Mouse (Mus musculus): ENCODE data around the gene Ehbp1. TPM values are rescaled to one million over a fixed set of nuclear protein-coding genes. Genes with fewer than 3 reads are reported as not detected.
A peak's percentile ranks its signal among the peaks of the same experiment; 100 is the strongest.

Ehbp1 gene
- polyA plus RNA-seq, 1 experiment from 2014 or later: 3.9 TPM

- peaks cover 4% of the 10 kb centered on the region; the same call in 1 of the 2 replicates for H3K4me1 ChIP-seq (replicated peaks; ENCODE audit: insufficient read depth, low read length)
- H3K4me3 ChIP-seq (replicated peaks; ENCODE audit: low read depth, low read length): no peak overlapping the region; the same call in 1 of the 2 replicates
- no peak overlapping the region for H3K27ac ChIP-seq
- no peak overlapping the region for H3K9ac ChIP-seq (ENCODE audit: low read depth, low read length)
- H3K36me3 ChIP-seq (ENCODE audit: insufficient read depth, low read length): no peaks in the 10 kb centered on the region
- DNase-seq (ENCODE audit: low spot score): no peak
- no peak overlapping the region for H3K4me2 ChIP-seq (ENCODE audit: low read length)
- ATAC-seq (replicated peaks; ENCODE audit: low FRiP score, low read depth): no peak
- WGBS: 13% methylated on average over 10 of the region's 10 CpGs
- no peak for TF ChIP-seq CTCF (IDR thresholded peaks at IDR 0.05; ENCODE audit: low read depth)
- H3K27me3 ChIP-seq (ENCODE audit: insufficient read depth, low read length): peaks cover 41% of the 10 kb centered on the region
- no peaks in the 10 kb centered on the region for H3K9me3 ChIP-seq (replicated peaks; ENCODE audit: low read length)
Measured at GRCm38 (mm10) chr11:22008129-22008596, 333.9 kb downstream of the Ehbp1 start.

- H3K36me3 ChIP-seq (ENCODE audit: insufficient read depth, low read length): no peaks in the 10 kb centered on the region
- peaks cover 41% of the 10 kb centered on the region for H3K27me3 ChIP-seq (ENCODE audit: insufficient read depth, low read length)
- H3K4me3 ChIP-seq (replicated peaks; ENCODE audit: low read depth, low read length): no peak overlapping the region; the same call in 1 of the 2 replicates
- DNase-seq (ENCODE audit: low spot score) (no peak), ATAC-seq (replicated peaks; ENCODE audit: low FRiP score, low read depth) (no peak)
- TF ChIP-seq CTCF (IDR thresholded peaks at IDR 0.05; ENCODE audit: low read depth): no peak
- no peak overlapping the region for H3K9ac ChIP-seq (ENCODE audit: low read depth, low read length)
- 10% methylated on average over 6 of the region's 6 CpGs for WGBS
- H3K4me1 ChIP-seq (replicated peaks; ENCODE audit: insufficient read depth, low read length): peaks cover 4% of the 10 kb centered on the region; the same call in 1 of the 2 replicates
- no peak overlapping the region for H3K4me2 ChIP-seq (ENCODE audit: low read length)
- H3K27ac ChIP-seq: no peak overlapping the region
- no peaks in the 10 kb centered on the region for H3K9me3 ChIP-seq (replicated peaks; ENCODE audit: low read length)
Measured at GRCm38 (mm10) chr11:22007781-22008110, 334.3 kb downstream of the Ehbp1 start.

GRCm38 (mm10) chr11:22007088-22007780, 334.9 kb downstream of the Ehbp1 start:
- no peak overlapping the region for H3K4me2 ChIP-seq (ENCODE audit: low read length)
- no peak overlapping the region for H3K27ac ChIP-seq
- peak; percentile 4 for DNase-seq (ENCODE audit: low spot score)
- H3K4me3 ChIP-seq (replicated peaks; ENCODE audit: low read depth, low read length): no peak overlapping the region; the same call in 1 of the 2 replicates
- H3K9me3 ChIP-seq (replicated peaks; ENCODE audit: low read length): no peaks in the 10 kb centered on the region
- ATAC-seq (replicated peaks; ENCODE audit: low FRiP score, low read depth): no peak
- peaks cover 4% of the 10 kb centered on the region; the same call in 1 of the 2 replicates for H3K4me1 ChIP-seq (replicated peaks; ENCODE audit: insufficient read depth, low read length)
- TF ChIP-seq CTCF (IDR thresholded peaks at IDR 0.05; ENCODE audit: low read depth): no peak
- H3K27me3 ChIP-seq (ENCODE audit: insufficient read depth, low read length): peaks cover 41% of the 10 kb centered on the region
- H3K9ac ChIP-seq (ENCODE audit: low read depth, low read length): no peak overlapping the region
- WGBS: 16% methylated on average over 20 of the region's 20 CpGs
- H3K36me3 ChIP-seq (ENCODE audit: insufficient read depth, low read length): no peaks in the 10 kb centered on the region

- H3K27ac ChIP-seq: no peak overlapping the region
- DNase-seq (ENCODE audit: low spot score) (no peak), ATAC-seq (replicated peaks; ENCODE audit: low FRiP score, low read depth) (no peak)
- no peak for TF ChIP-seq CTCF (IDR thresholded peaks at IDR 0.05; ENCODE audit: low read depth)
- H3K27me3 ChIP-seq (ENCODE audit: insufficient read depth, low read length): peaks cover 47% of the 10 kb centered on the region
- WGBS: 62% methylated on average over 12 of the region's 12 CpGs
- H3K4me3 ChIP-seq (replicated peaks; ENCODE audit: low read depth, low read length): no peak overlapping the region
- no peaks in the 10 kb centered on the region for H3K9me3 ChIP-seq (replicated peaks; ENCODE audit: low read length)
- H3K4me1 ChIP-seq (replicated peaks; ENCODE audit: insufficient read depth, low read length): peaks cover 10% of the 10 kb centered on the region; the same call in 1 of the 2 replicates
- H3K4me2 ChIP-seq (ENCODE audit: low read length): no peak overlapping the region
- H3K36me3 ChIP-seq (ENCODE audit: insufficient read depth, low read length): no peaks in the 10 kb centered on the region
- no peak overlapping the region for H3K9ac ChIP-seq (ENCODE audit: low read depth, low read length)
Measured at GRCm38 (mm10) chr11:22006471-22007087, 335.5 kb downstream of the Ehbp1 start.

GRCm38 (mm10) chr11:22005281-22005870, 336.7 kb downstream of the Ehbp1 start:
- ATAC-seq (replicated peaks; ENCODE audit: low FRiP score, low read depth) (no peak), DNase-seq (ENCODE audit: low spot score) (no peak)
- no peak for TF ChIP-seq CTCF (IDR thresholded peaks at IDR 0.05; ENCODE audit: low read depth)
- H3K9me3 ChIP-seq (replicated peaks; ENCODE audit: low read length): no peaks in the 10 kb centered on the region
- no peaks in the 10 kb centered on the region for H3K36me3 ChIP-seq (ENCODE audit: insufficient read depth, low read length)
- H3K4me2 ChIP-seq (ENCODE audit: low read length): no peak overlapping the region
- peaks cover 59% of the 10 kb centered on the region for H3K27me3 ChIP-seq (ENCODE audit: insufficient read depth, low read length)
- H3K27ac ChIP-seq: no peak overlapping the region
- 39% methylated on average over 9 of the region's 9 CpGs for WGBS
- H3K9ac ChIP-seq (ENCODE audit: low read depth, low read length): no peak overlapping the region
- peaks cover 20% of the 10 kb centered on the region; the same call in 1 of the 2 replicates for H3K4me1 ChIP-seq (replicated peaks; ENCODE audit: insufficient read depth, low read length)
- no peak overlapping the region for H3K4me3 ChIP-seq (replicated peaks; ENCODE audit: low read depth, low read length)

GRCm38 (mm10) chr11:22004331-22004841, 337.7 kb downstream of the Ehbp1 start:
- no peak overlapping the region; the same call in 1 of the 2 replicates for H3K4me3 ChIP-seq (replicated peaks; ENCODE audit: low read depth, low read length)
- no peak for TF ChIP-seq CTCF (IDR thresholded peaks at IDR 0.05; ENCODE audit: low read depth)
- 5% methylated on average over 18 of the region's 18 CpGs for WGBS
- no peaks in the 10 kb centered on the region for H3K36me3 ChIP-seq (ENCODE audit: insufficient read depth, low read length)
- H3K9me3 ChIP-seq (replicated peaks; ENCODE audit: low read length): no peaks in the 10 kb centered on the region
- H3K4me2 ChIP-seq (ENCODE audit: low read length): peak overlapping the region; percentile 32
- DNase-seq (ENCODE audit: low spot score) (peak; percentile 48), ATAC-seq (replicated peaks; ENCODE audit: low FRiP score, low read depth) (no peak; the same call in 1 of the 2 replicates)
- no peak overlapping the region for H3K9ac ChIP-seq (ENCODE audit: low read depth, low read length)
- no peak overlapping the region for H3K27ac ChIP-seq
- H3K27me3 ChIP-seq (ENCODE audit: insufficient read depth, low read length): peaks cover 69% of the 10 kb centered on the region
- peaks cover 20% of the 10 kb centered on the region; the same call in 1 of the 2 replicates for H3K4me1 ChIP-seq (replicated peaks; ENCODE audit: insufficient read depth, low read length)

All from kidney, postnatal 0 days (tissue).